Mouse (Mus musculus) brown adipose tissue, adult 24 weeks (tissue): ENCODE results near the gene Ccdc74a. TPM values are rescaled to one million over a fixed set of nuclear protein-coding genes. Genes with fewer than 3 reads are reported as not detected.

Experiments
- H3K27ac ChIP-seq: fragments of 200-500 bp; replicated peaks from 2 replicates; pipeline ENCODE4 v1.5.1; 2012; ENCODE audit warnings: low read depth, mild to moderate bottlenecking, low read length
- H3K4me1 ChIP-seq: fragments of 200-500 bp; 2 replicates; pipeline ENCODE4 v1.6.1; 2012; ENCODE audit warnings: low read length, mixed read lengths; ENCODE audit not compliant: control insufficient read depth, insufficient read depth, insufficient read length
- H3K4me3 ChIP-seq: fragments of 200-500 bp; 2 replicates; pipeline ENCODE4 v1.5.1; 2012; ENCODE audit warnings: low read depth, mild to moderate bottlenecking, low read length, moderate library complexity; ENCODE audit not compliant: insufficient read depth
- polyA plus RNA-seq: library from polyadenylated mRNA; stranded (reverse); fragments of >200 nt; gene quantifications from 2 replicates; pipeline ENCODE4 v1.2.4, GENCODE M21; 2012; ENCODE audit not compliant: missing spikeins, insufficient read depth, insufficient read length

Ccdc74a gene
- polyA plus RNA-seq, 1 experiment = not detected

- Histone ChIP-seq H3K27ac (no peak overlapping the region), H3K4me1 (no peaks in the 10 kb centered on the region), H3K4me3 (no peak overlapping the region)
Observed at GRCm38 (mm10) chr16:17636904-17637303, 9.4 kb upstream of the Ccdc74a start.

GRCm38 (mm10) chr16:17637610-17638009, 8.7 kb upstream of the Ccdc74a start:
- H3K27ac ChIP-seq = no peak overlapping the region
- no peaks in the 10 kb centered on the region for H3K4me1 ChIP-seq
- H3K4me3 ChIP-seq = no peak overlapping the region

- H3K4me3 ChIP-seq = no peak overlapping the region
- no peaks in the 10 kb centered on the region for H3K4me1 ChIP-seq
- H3K27ac ChIP-seq = no peak overlapping the region
Observed at GRCm38 (mm10) chr16:17638036-17638628, 8.1 kb upstream of the Ccdc74a start.

- no peaks in the 10 kb centered on the region for H3K4me1 ChIP-seq
- H3K4me3 ChIP-seq = no peak overlapping the region
- no peak overlapping the region for H3K27ac ChIP-seq
Observed at GRCm38 (mm10) chr16:17639081-17639480, 7.2 kb upstream of the Ccdc74a start.

GRCm38 (mm10) chr16:17639951-17640350, 6.3 kb upstream of the Ccdc74a start:
- H3K27ac ChIP-seq = no peak overlapping the region
- no peak overlapping the region for H3K4me3 ChIP-seq
- H3K4me1 ChIP-seq = no peaks in the 10 kb centered on the region

GRCm38 (mm10) chr16:17640706-17641105, 5.6 kb upstream of the Ccdc74a start:
- H3K4me3 ChIP-seq = no peak overlapping the region
- no peak overlapping the region for H3K27ac ChIP-seq

GRCm38 (mm10) chr16:17641301-17641700, 5.0 kb upstream of the Ccdc74a start:
- Histone ChIP-seq H3K4me3 (no peak overlapping the region), H3K27ac (no peak overlapping the region), H3K4me1 (0 out of 2 replicates have a peak, but pooled peaks cover 3% of the 10 kb centered on the region)

More at GRCm38 (mm10) chr16:17640706-17641105, 5.6 kb upstream of the Ccdc74a start:
- H3K4me1 ChIP-seq = no peaks in the 10 kb centered on the region

- no peak overlapping the region for H3K27ac ChIP-seq
- H3K4me1 ChIP-seq = 0 out of 2 replicates have a peak, but pooled peaks cover 3% of the 10 kb centered on the region
- H3K4me3 ChIP-seq = no peak overlapping the region
Observed at GRCm38 (mm10) chr16:17642311-17642710, 4.0 kb upstream of the Ccdc74a start.

- no peak overlapping the region for H3K27ac ChIP-seq
- no peak overlapping the region for H3K4me3 ChIP-seq
- H3K4me1 ChIP-seq = 0 out of 2 replicates have a peak, but pooled peaks cover 3% of the 10 kb centered on the region
Observed at GRCm38 (mm10) chr16:17643437-17643990, 2.8 kb upstream of the Ccdc74a start.

- 0 out of 2 replicates have a peak, but pooled peaks cover 3% of the 10 kb centered on the region for H3K4me1 ChIP-seq
- no peak overlapping the region for H3K4me3 ChIP-seq
Observed at GRCm38 (mm10) chr16:17647156-17647555, 886 bp downstream of the Ccdc74a start.

GRCm38 (mm10) chr16:17647566-17648340, 1.5 kb downstream of the Ccdc74a start:
- Histone ChIP-seq H3K4me1 (0 out of 2 replicates have a peak, but pooled peaks cover 3% of the 10 kb centered on the region), H3K27ac (no peak overlapping the region), H3K4me3 (no peak overlapping the region)

More at GRCm38 (mm10) chr16:17647156-17647555, 886 bp downstream of the Ccdc74a start:
- H3K27ac ChIP-seq = no peak overlapping the region

GRCm38 (mm10) chr16:17649925-17650605, 3.8 kb downstream of the Ccdc74a start:
- 0 out of 2 replicates have a peak, but pooled peaks cover 3% of the 10 kb centered on the region for H3K4me1 ChIP-seq
- no peak overlapping the region for H3K27ac ChIP-seq
- H3K4me3 ChIP-seq = no peak overlapping the region

- Histone ChIP-seq H3K4me1 (0 out of 2 replicates have a peak, but pooled peaks cover 3% of the 10 kb centered on the region), H3K4me3 (no peak overlapping the region), H3K27ac (no peak overlapping the region)
Observed at GRCm38 (mm10) chr16:17650711-17651110, 4.4 kb downstream of the Ccdc74a start.

- Histone ChIP-seq H3K27ac (no peak overlapping the region), H3K4me3 (no peak overlapping the region), H3K4me1 (no peaks in the 10 kb centered on the region)
Observed at GRCm38 (mm10) chr16:17652607-17653006, 6.3 kb downstream of the Ccdc74a start.

- Histone ChIP-seq H3K4me1 (no peaks in the 10 kb centered on the region), H3K4me3 (no peak overlapping the region), H3K27ac (no peak overlapping the region)
Observed at GRCm38 (mm10) chr16:17653601-17654000, 7.3 kb downstream of the Ccdc74a start.
